Mouse (Mus musculus) left cerebral cortex, postnatal 25 days (tissue): ENCODE data around the gene Ip6k2. TPM values are rescaled to one million over a fixed set of nuclear protein-coding genes. Genes with fewer than 3 reads are reported as not detected.

Experiments used
- DNase-seq, 2 experiments: peaks; one replicate each; pipeline ENCODE4 v3.0.0; 2022; ENCODE audit warnings: low spot score in 2 of 2, mixed read lengths in 1 of 2
- intact Hi-C: fragments of 180-260 bp; cut with DNase I; formaldehyde crosslinking; loops from one replicate; pipeline ENCODE4 v1.15.1; 2025
- microRNA-seq, 2 experiments: library from miRNA; unstranded; fragments of <30 nt; microRNA quantifications; one replicate each; pipeline ENCODE4 v1.2.0; 2022
- total RNA-seq, 2 experiments: library from RNA; stranded (reverse); gene quantifications; 2 replicates each; pipeline ENCODE4 v1.2.3; 2021

Gene Ip6k2
- total RNA-seq, 2 experiments from 2014 or later: 152 to 153 TPM

GRCm38 (mm10) chr9:108853635-108854240, 70.1 kb downstream of the Ip6k2 start:
- DNase-seq: peak; percentile 90 to 97
- intact Hi-C loops: loop anchor here (2.0 kb wide), 1 partner anchor 27 kb away; the partner anchor contains the start of gene Celsr3

DNA sequence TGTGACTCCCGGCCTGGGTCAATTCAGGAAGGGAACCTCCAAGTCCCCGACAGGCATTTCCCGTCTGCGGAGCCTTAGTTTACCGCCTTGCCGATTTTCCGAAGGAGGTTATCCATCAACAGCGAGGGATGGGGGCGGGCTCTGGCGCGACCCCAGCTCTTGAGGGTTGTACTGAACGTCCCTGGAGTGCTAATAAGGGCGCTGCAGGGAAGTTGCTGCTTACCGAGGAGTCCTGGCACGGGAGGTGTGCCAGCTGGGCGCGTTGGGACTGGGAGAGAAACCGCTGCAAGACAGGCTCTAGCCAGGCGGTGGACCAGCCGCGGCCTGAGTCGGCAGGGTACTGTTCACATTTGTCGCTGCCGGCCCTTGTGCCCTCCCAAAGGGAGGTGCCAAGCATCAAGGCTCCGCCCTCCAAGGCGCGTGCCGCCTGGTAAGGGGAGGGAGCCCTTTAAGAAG, 70.7 kb downstream of the Ip6k2 start:
- DNase-seq: peak; percentile 83 to 92
- intact Hi-C loops: no loop called here

GRCm38 (mm10) chr9:108855335-108855734, 71.7 kb downstream of the Ip6k2 start:
- no peak for DNase-seq
- intact Hi-C loops: no loop called here

Small RNA genes lying within 50 kb of the gene (microRNA-seq; reads per million reads assigned to microRNA genes)
- 0 reads per million in 2 experiments for gene Gm23156

Other genes with a start within 250 kb of the Ip6k2 start
- gene Impdh2, start 223.5 kb upstream of the Ip6k2 start, total RNA-seq: 10 to 100 TPM; 55.3 to 55.4 TPM
- 10 to 100 TPM; 53.1 to 58.2 TPM for gene Ndufaf3, start 216.4 kb upstream of the Ip6k2 start, total RNA-seq
- 10 to 100 TPM; 83.8 to 85.2 TPM for gene Dalrd3, start 213.9 kb upstream of the Ip6k2 start, total RNA-seq
- gene Wdr6, start 205.1 kb upstream of the Ip6k2 start, total RNA-seq: 100 to 1,000 TPM; 112 to 126 TPM
- 10 to 100 TPM; 77.2 to 82.9 TPM for gene P4htm, start 186.1 kb upstream of the Ip6k2 start, total RNA-seq
- 10 to 100 TPM; 48.3 to 50.9 TPM for gene Arih2, start 134.4 kb upstream of the Ip6k2 start, total RNA-seq
- gene Slc25a20, start 121.7 kb upstream of the Ip6k2 start, total RNA-seq: 10 to 100 TPM; 12.6 to 14.4 TPM
- gene Prkar2a, start 94.5 kb upstream of the Ip6k2 start, total RNA-seq: 10 to 100 TPM; 45.5 to 49.1 TPM
- gene Nckipsd, start 24.6 kb downstream of the Ip6k2 start, total RNA-seq: 10 to 100 TPM; 54.4 to 60.5 TPM
- gene Celsr3, start 42.5 kb downstream of the Ip6k2 start, total RNA-seq: 10 to 100 TPM; 46.8 to 61.9 TPM
- gene Slc26a6, start 69.5 kb downstream of the Ip6k2 start, total RNA-seq: 10 to 100 TPM; 18.4 to 19.1 TPM
- gene Tmem89, start 130.8 kb downstream of the Ip6k2 start, total RNA-seq: under 1 TPM in 1 of 2 experiments, not detected in 1; 0.39 TPM
- 100 to 1,000 TPM; 390 to 394 TPM for gene Uqcrc1, start 152.8 kb downstream of the Ip6k2 start, total RNA-seq
- gene Col7a1, start 169.8 kb downstream of the Ip6k2 start, total RNA-seq: 1 to 10 TPM; 2.5 to 4.5 TPM
- not detected for gene Ucn2, start 202.2 kb downstream of the Ip6k2 start, total RNA-seq
- gene Pfkfb4, start 208.0 kb downstream of the Ip6k2 start, total RNA-seq: 10 to 100 TPM; 12.5 to 15.5 TPM